ENCODE assay signal across 13 mouse cellular contexts in genomic region chr15:62214300-62214699, GRCm38 (mm10).
"Had no signal": no experiment of that assay in that cellular context is flagged by ENCODE, and none has a peak within 500 bp of the region (broad histone marks: within the 10 kb centered on the region; RNA-seq: fewer than 3 reads in every experiment).

No protein-coding gene starts in this region.

- H3K36me3 ChIP-seq: limb, embryonic 13.5 days; midbrain, embryonic 15.5 days; neural tube, embryonic 12.5 days; stomach, embryonic 15.5 days had no signal

- H3K4me1 ChIP-seq: limb, embryonic 13.5 days; midbrain, embryonic 15.5 days; neural tube, embryonic 12.5 days; stomach, embryonic 15.5 days had no signal

- H3K9me3 ChIP-seq: limb, embryonic 13.5 days; midbrain, embryonic 15.5 days; neural tube, embryonic 12.5 days; stomach, embryonic 15.5 days had no signal

- DNase-seq: kidney, adult 11 months; kidney, adult 9 months; kidney, postnatal 4 days; lung, adult 18-20 months; lung, postnatal 36 days; thymus, postnatal 14 days had no signal

- H3K4me2 ChIP-seq: limb, embryonic 13.5 days; midbrain, embryonic 11.5 days; midbrain, embryonic 15.5 days; neural tube, embryonic 12.5 days; stomach, embryonic 15.5 days had no signal

- ATAC-seq: midbrain, embryonic 15.5 days had no signal

- H3K27ac ChIP-seq: kidney, postnatal 0 days; layer of hippocampus, adult 2 months; limb, embryonic 13.5 days; midbrain, embryonic 15.5 days; neural tube, embryonic 12.5 days; stomach, embryonic 15.5 days had no signal

- H3K4me3 ChIP-seq: layer of hippocampus, adult 2 months; limb, embryonic 13.5 days; midbrain, embryonic 15.5 days; neural tube, embryonic 12.5 days; stomach, embryonic 15.5 days had no signal

- H3K27me3 ChIP-seq: limb, embryonic 13.5 days; midbrain, embryonic 15.5 days; neural tube, embryonic 12.5 days; stomach, embryonic 15.5 days had no signal

- H3K9ac ChIP-seq: limb, embryonic 13.5 days; midbrain, embryonic 15.5 days; neural tube, embryonic 12.5 days; stomach, embryonic 15.5 days had no signal
